Mouse (Mus musculus): ENCODE measurements around the gene Ints1.

DNA sequence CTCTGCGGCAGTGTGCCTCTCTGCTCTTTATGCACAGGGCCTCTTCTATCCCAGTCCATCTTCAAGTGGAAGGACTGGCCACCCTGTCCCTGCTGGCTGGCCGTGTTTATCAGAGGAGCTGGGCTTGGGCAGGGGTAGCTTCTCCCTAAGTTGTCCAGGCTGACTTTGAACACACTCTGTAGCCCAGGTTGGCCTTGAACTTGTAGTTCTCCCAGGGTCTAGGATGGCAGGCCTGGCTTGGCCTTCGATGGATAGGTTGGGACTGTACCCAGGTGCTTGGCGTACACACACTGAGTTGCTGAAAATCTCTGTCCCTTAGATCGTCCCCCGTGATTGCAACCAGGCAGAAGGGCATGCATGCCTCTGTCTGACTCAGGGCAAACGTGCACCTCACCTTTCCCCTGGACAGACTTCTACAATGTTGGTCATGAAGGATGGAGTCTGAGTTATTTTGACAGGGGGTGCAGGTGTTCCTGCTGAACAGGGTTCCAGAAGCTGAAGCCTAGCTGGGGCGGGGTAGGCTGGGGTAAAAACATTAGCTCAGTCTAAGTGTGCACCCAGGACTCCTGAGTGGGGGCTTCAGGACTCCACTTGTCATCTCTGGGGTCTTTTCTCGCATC lies 20.6 kb upstream of the Ints1 start:
- TF ChIP-seq CTCF (IDR thresholded peaks at IDR 0.05) (no peak), POLR2A (IDR thresholded peaks at IDR 0.05; ENCODE audit: insufficient read depth, low read depth, low read length) (no peak), EP300 (IDR thresholded peaks at IDR 0.05; ENCODE audit: insufficient read depth, low read depth, low read length) (no peak)
